Mouse (Mus musculus) cerebellum, adult 8-10 months (tissue): ENCODE measurements around the gene Padi4.

ENCODE experiments used
- DNase-seq: peaks from one replicate; pipeline ENCODE4 v3.0.0; 2022

Padi4 gene

DNA sequence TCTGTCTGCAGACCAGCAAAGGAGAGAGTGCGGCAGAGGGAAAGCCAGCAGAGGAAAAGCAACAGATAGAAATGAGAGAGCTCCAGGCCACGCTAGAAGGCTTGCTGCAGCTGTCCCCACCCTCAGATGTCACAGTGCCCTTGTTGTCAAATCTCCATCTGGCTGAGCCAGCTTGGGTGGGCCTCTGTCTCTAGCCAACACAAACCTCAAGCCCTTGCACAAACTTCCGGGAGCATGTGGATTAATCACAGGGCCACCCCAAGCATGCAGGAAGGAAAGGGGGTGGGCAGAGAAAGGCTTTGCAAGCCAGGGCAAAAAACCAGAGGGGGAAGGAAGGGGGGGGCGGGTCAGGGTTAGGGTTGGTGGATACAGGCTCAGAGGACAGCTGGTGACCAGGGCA, 13.4 kb upstream of the Padi4 start:
- DNase-seq: no peak

DNA sequence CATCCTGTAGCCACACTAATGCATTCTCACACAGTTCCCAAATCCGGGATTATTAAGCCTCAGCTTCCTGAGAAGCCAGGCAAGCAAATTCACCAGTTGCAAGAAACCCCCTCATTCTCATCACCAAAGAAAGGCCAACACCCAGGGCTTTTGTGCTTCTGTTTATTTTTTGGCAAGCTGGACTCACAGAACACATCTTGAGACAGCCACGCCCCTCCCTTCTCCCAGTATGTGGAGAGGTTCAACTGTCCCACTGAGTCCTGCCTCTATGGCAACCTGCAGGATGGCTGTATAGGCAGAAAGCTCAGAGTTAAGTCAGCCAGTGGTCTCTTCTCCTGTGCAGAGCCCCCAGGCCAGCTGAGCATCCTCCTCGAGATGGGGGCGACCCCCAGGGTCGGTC, 11.2 kb upstream of the Padi4 start:
- DNase-seq: no peak

DNA sequence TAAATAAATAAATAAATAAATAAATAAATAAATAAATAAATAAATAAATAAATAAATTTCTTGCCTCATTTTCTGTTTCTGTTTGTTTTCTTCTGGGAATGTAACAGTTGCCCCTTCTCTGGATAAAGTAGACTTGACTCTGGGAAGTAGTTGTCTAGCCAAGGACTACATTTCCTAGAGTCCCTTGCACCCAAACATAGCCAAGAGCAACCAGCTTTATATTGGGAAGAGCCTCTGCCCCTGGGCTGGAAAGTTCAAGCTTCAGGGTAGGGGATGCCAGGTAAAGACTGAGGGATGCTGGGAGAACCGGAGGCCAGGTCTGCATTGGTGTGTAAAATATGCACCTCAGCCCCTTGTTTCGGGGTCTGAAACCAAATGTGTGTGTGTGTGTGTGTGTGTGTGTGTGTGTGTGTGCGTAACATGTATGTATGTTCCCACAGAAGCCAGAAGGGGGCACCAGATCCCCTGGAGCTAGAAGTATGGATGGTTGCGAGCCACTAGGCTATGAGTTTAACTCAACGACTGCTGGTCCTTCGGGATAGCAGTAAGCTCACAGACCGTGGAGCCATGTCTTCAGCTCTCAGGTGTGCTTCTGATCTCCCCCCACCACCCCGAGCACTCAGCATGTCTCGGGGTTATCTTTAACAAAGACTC, 10.4 kb upstream of the Padi4 start:
- no peak for DNase-seq

DNA sequence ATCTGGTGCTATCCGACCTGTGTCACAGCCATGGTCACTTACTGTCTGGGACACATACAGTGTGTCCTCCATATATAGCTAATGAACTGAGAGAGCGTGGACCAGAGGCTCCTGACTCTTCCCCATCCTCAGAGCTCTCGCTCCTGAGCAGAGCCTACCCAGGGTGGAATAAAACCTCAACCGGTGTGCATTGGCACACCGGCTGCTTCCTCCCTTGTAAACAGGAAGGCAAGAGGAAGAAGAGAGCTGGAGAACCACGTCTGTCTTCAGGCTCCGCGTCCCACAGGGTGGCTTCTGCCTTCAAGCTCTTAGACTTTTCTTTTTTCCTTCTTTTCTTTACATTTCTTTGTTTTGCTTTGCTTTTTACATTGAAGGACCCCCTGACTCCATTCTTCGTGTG, 8.8 kb upstream of the Padi4 start:
- no peak for DNase-seq

DNA sequence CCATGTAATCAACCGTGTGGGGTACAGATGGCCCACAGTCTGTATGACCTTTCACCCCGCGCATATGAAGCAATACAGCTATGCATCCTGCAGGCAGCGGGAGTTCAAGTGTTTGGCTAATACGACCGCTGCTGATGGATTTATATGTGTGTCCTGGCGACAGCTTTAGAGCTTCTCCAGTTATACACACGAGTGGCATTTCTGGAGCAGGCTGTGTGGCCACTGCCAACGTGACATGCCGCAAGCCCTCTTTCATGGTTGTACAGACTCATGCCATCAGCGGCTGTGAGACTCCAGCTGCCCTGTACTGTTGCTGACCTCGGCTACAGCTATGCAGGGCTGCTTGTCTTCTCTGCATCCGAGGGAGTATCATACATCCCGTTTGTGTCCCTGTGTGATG, 6.5 kb upstream of the Padi4 start:
- no peak for DNase-seq

DNA sequence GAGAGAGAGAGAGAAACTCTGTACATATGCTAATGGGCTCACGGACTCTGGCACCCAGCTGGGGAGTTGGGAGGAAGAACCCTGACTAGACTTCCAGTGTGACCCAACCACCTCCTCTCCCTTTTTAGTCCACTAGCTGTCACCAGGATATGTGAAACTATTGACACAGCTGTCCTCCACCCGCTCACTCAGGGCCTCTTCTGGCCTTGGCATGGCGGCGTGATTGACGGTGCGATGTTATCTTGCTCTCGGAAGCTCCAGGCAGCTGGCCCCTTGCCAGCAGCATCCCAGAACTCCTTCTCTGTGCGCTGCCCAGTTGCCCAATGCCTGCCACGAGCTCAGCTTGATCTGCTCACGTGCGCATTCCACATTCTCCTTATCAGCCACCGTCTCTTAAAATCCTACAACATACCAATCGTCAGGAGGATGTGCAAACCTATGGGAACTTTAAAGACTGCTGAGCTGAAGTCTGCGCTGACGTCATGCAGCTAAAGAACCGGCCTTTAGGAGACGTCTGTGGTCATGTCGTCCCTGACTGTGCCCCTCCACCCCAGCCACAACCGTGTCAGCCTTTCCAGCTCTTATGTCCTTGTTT, 5.9 kb upstream of the Padi4 start:
- DNase-seq: no peak

DNA sequence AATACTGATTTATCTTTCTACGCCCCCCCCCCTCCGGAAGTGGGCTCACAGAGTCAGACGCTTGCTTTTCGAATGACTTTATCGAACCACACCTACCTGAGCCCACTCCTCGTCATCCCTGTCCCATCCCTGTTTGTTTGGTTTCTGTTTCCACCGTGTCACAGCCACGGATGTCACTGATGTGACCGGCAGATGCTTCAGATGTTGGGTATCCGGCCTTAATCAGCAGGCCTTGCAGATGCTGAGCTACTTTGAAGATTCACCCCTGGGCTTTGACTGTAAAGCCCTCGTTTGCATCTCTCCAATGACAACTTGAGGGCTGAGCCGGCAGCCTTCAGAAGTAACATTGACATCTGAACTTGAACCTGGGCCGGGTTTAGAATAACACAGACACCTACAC, 2.6 kb upstream of the Padi4 start:
- DNase-seq: no peak

DNA sequence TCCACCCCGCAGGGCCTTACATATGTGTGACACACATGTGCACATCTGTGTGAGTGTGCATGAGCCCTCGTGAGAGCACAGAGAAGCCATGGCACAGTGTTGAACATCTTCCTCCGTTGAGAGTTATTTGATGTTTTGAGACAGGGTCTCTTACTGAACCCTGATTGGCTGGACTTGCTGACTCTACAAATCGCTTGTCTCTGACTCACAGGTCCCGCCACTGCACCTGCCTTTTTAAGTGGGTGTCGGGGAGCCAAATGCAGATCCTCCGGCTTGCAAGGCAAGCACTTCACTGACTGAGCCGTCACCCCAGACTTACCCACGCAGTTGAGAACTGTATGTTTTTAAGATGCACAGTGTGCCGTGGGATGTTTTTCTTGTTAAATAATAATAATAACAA, 1.8 kb upstream of the Padi4 start:
- DNase-seq: no peak

DNA sequence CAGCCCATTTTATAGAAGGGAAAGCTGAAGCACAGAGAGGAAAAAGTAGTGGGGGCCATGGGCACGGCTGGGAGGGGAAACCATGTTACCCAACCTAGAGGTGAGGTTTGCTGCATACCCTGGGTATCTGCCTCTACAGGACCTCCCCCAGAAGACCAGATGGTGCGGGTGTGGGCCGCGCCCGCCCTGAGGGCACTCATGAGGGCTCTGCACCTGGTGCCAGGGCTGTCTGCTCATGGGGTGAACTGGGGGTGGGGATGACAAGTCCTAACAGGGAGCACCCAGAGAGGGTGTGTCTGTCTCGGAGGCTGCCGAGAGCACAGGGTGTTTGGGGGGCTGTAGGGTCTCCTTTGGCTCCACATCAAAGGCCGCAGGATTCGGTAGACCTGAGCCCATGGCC, 857 bp upstream of the Padi4 start:
- no peak for DNase-seq

DNA sequence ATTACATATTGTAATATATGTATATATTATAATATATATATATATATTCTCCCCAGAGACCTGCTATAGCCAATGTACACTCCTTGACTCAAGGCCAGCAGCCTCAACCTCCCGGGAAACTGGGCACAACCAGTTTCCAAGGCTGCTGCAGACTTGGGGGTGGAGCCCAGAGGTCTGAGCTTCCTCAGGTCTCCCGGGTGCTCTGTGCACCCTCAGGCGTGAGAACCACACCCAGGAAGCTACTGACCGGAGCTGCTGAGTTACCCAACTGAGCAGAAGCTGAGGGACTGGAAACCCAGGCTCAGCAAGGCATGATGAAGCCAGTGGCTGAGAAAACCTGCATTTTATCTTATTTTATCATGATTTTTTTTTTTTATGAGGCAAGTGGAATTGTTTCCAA, 2.9 kb downstream of the Padi4 start:
- no peak for DNase-seq

DNA sequence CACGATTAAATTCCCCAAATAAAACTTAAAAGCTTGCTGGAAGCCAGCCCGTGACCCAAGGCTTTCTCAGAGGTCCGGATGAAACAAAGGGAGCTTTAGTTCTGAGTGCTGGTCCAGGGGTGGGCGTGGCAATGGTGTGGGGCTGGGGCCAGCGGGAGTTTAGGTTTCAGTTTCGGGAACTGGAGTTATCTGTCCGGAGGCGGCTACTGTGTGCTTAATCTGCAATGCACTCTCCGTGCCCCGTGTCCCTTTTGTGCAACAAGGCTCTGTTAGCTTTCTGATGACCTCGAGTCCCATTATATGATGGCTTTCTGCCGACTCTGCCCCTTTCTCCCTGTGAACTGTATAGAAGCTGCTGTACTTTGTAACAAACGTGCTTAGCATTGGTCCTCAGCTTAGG, 3.6 kb downstream of the Padi4 start:
- no peak for DNase-seq

DNA sequence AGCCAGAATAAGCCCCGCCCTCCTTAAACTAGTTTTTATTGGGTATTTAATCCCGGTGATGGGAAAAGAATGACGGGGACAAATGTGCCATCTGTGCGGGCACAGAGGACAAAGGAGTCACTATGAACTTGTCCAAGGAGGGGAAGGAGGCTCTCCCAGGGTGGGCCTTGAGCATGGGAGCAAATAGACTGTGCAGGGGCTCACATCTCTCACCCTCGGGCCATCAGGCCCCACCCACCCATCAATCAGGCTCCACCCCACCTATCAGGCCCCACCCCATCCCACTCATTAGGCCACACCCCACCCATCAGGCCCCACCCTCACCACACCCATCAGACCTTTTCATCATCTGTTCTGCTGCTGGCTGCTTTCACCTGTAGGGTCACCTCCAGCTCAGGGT, 5.1 kb downstream of the Padi4 start:
- no peak for DNase-seq

DNA sequence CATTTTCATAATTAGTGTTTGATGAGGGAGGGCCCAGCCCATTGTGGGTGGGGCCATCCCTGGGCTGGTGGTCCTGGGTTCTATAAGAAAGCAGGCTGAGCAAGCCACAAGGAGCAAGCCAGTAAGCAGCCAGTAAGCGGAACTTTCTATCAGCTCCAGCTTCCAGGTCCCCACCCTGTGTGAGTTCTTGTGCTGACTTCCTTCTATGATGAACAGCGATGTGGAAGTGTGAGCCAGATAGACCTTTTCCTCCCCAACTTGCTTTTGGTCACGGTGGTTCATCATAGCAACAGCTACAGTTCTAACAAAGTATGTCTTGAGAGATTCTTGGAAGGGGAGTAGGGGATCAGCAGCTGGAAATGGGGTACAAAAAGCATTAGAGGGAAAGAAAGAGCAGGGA, 8.1 kb downstream of the Padi4 start:
- DNase-seq: no peak

DNA sequence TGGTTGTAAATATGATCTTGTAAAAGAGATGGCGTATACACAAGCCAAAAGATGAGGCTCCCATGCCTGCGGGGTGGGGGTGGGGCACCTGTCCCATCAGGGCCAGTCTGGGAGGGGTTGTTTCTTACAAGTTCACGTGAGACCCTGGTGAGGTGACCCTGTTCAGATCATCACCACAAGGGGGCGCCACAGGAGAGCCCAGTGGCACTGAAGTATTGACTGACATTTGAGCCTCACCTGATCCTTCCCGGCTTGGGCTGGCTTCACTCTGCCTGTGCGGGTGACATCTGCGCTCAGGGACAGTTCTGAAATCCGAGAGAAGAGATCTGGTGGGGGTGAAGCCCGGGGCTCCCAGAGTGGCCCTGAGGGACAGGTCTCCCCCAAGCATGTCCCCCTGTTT, 10.9 kb downstream of the Padi4 start:
- peak; percentile 16 for DNase-seq

DNA sequence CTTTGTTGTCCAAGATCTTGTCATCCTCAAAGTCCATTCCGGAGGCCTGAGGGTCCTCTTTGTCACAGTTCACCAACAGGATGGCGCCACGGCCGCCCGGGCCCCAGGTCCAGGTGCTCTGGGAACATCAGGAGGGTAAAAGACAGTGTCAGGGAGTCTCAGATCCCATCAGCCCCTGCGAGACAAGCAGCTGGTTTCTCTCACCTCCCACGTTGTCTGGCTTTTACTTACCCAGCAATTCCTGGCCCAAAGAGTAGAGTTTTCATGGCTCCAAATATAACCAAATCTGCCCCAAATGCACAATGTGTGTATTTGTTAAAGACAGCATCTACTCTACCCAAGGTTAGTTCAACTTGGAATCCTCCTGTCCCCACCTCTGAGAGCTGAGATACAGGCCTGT, 12.4 kb downstream of the Padi4 start:
- DNase-seq: no peak

DNA sequence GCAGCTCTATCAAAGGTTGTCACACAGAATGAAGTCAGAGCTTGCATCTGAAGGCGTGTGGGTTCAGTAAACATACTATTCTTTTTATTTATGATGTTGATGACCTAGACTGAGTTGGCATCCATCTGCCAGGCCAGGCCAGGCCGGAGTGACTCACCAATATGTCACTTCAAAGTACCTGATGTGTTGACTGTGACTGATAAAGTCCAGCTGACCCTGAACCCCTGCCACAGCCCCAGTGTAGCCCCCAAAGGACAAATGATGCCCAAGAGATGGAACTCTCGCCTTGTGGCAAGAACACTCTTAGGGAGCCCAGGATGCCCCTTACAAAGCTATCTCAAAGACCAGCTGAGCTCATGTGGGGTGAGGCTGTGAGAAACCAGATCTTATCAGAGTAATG, 18.2 kb downstream of the Padi4 start:
- no peak for DNase-seq

DNA sequence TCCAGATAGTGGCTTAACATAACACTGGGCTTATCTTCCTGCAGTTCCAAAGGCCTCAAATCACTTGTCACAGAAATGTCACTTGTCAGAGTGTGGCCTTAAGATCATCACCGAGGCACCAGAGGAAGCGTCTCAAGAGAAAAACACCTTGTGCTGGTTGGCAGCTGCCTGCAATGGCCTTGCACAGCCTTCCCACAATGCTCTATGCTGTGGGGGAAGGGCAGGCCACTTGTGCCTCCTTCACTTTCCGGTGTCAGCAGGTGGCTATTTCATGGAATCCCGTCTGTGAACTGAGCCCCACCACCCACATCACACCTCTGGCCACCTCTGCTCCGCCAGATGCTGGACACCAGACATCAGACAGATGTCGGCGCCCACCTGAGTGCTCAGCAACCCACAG, 20.7 kb downstream of the Padi4 start:
- no peak for DNase-seq

DNA sequence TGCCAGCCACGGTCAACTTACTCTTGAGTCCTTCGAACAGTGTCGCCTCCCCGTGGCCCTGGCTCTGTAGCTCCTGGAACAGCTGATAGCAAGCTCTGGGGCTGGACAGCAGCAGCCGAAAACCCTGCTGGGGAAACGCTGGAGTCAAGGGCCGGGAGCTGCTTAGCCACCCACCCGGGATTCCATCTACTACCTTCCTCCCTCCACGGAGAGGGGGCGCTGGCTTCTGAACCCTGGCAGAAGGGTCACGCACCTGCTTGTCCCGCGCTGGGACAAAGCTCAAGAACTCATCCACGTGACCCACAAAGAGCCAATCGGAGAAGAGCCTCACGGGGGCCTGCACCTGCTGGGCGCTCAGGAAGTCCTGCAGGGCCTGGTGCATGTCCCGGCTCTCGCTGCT, 23.7 kb downstream of the Padi4 start:
- DNase-seq: peak; percentile 5

DNA sequence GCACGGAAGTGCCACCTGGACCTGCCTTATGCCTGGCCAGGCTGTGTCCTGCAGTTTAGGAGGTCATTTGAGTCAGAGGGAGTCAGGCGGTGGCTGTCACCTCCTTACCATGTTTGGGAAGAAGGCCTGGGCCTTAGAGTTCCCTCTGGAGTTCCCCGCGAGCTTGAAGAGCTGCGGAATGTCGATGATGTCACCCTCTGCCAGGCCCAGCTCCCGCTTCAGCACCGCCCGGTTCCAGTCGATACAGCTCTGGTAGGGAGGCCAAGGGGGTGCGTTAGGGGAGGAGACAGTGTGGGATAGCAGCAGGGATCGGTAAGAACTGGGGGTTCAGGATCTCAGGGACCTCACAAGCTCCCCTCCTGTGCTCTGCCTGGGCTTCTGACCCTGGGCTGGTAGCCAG, 26.1 kb downstream of the Padi4 start:
- DNase-seq: no peak

DNA sequence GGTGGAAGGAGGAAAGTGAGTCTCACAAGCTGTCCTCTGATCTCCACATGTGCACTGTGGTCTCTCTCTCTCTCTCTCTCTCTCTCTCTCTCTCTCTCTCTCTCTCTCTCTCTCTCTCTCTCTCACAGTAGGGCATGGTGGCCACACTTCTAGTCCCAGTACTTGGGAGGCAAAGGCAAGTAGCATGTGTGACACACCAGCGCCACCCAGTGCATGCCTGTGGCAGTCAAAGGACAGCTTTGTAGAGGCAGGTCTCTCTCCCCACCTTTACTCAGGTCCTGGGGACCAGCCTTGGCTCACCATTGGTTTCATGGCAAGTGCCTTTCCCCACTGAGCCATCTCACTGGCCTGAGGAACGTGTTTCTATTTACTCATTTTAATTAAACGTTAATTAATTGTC, 29.4 kb downstream of the Padi4 start:
- peak; percentile 29 for DNase-seq

DNA sequence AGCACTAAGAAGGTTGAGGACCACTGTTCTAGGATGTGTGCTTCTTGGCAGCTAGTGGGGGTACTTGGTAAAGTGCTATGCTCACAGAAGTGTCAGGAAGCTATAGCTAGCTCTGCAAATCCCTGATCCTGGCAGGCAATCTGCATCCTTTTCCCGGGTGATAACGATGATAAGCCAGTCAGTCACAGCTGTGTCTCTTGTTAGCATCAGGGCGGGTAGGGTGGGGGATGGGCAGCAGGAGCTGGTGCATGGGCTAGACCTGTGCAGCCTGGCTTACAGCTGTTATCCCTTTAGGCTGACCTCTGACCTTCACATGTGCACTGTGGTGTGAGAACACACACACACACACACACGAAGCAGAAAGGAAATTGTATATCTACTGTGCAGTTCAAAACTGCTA, 30.9 kb downstream of the Padi4 start:
- DNase-seq: no peak

DNA sequence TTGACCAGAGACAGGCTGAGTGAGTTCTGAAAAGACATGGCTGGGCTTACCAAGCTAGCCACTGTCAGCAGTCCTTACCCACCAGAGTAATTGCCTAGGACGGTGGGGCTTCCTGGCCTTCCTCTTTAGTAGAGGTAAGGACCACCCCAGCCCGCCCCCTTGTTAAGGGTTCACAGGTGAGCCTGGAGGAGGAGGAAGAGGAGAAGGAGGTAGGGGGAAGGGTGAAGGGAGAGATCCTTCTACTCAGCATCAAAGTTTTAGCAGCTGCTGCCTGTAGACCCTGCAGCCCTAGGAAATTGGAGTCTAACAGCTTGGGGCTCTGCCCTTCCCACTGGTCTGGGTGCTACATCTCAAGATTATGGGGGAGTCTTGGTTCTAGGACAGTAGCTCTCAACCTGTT, 31.5 kb downstream of the Padi4 start, which contains the start of gene Padi6:
Gene Padi6, minus strand, starts transcription at position 101 of the 400 bp plus-strand sequence.
- no peak for DNase-seq

DNA sequence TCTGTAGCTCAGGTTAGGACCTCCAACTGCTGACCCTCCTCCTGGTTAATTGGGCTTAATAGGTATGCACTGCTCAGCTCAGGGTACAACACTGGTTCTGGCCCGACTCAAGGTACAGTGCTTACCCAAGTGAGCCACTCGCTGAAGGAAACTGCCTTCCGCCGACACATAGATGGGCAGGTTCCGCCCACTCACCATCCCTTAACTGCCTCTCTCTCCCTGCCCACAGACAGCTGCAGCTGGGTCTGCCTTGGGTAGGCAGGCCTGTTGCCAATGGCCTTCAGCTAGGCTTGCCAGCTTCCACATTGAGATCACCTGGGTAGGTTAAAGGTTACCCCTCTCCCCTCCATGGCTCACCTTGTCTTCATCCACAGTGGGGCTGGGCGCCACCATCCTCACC, 32.6 kb downstream of the Padi4 start:
- no peak for DNase-seq

DNA sequence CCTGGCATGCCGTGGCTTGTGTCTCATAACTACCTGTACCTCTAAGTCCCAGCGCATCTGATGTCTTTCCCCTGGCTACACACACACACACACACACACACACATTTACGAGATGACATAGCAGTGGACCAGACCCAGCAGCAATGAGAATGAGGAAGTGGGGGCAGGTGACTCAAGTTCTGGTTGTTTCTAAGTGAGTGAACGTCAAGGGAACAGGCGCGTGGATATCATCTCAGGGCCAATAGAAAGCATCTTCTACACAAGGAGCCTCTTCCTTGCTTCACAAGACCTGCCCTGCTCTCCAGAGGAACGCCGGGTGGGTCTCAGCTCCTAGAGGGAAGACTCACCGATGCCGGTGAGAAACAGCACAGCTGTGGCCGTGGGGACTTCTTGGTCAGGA, 33.4 kb downstream of the Padi4 start:
- DNase-seq: no peak

DNA sequence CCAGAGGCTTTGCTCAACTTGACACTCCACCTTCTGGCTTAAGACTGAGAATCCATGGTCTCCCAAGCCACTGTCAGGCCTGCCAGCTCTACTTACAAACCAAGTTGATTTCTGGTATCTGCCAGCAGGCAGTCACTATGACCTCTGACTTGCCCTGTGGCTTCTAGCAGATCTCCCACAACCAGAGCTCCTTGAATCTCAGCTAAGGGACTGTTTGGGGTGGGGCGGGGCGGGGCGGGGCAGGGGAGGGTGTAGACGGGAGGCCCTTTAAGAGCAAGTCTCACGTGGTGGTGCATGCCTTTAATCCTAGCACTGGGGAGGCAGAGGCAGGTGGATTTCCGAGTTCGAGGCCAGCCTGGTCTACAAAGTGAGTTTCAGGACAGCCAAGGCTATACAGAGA, 41.2 kb downstream of the Padi4 start:
- DNase-seq: no peak
